Mouse (Mus musculus): ENCODE results near the gene Pga5.
A peak's percentile ranks its signal among the peaks of the same experiment; 100 is the strongest.

Gene Pga5

DNA sequence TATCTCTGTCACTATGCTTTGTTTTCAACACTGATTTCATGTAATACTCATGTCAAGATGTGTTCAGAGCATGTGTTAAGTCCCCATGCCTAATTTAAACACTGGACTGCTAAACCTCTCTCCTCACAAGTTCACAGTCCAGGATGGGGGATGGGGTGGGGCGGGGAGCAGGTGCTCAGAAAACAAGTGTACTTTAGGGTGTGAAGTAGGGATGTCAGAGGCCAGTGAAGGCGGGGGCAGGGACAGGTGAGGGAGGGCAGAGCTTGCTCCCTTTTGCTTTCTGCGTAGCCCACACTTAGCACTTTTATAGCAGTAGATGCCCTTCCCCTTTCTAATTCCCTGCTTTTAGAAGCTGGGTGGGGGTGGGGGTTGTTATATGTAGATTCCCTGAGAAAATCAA lies 12.8 kb downstream of the Pga5 start:
- DNase-seq (ENCODE audit: low read depth): no peak

DNA sequence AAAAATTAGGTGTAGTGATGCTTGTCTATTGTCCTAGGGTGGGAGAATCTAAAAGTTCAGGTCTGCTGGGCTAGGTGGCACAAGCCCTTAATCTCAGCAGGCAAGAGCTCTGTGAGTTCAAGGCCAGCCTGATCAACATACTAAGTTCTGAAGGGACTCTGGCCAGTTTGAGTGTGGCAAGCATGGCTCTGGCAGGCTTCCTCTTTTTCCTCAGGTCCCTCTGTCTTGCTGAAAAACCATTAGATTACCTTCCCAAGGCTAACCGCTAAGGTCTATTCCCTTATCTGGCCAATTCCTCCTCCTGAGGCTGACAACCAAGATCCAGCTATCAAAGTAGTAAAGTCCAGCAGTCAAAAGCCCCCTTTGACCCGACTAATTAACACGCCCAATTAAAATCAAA lies 15.2 kb downstream of the Pga5 start:
- no peak for DNase-seq (ENCODE audit: low read depth)

DNA sequence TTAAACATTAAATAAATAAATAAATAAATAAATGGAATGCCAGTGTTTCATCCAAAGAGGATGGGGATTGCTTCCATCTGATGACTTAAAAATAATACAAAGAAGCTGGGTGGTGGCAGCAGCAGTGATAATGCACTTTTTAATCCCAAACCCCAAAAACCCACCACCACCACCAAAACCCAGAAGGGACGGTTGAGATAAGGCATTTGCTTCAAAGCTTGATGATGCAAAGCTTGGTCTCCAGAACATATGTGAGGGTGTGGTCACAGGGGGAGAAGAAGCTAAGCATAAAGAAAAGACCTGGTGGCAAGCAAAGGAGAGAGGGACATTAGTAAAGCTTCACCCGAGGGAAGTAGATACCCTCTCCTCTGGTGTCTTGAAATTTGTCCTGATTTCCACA lies 16.0 kb downstream of the Pga5 start:
- DNase-seq (ENCODE audit: low read depth): peak; percentile 78

DNA sequence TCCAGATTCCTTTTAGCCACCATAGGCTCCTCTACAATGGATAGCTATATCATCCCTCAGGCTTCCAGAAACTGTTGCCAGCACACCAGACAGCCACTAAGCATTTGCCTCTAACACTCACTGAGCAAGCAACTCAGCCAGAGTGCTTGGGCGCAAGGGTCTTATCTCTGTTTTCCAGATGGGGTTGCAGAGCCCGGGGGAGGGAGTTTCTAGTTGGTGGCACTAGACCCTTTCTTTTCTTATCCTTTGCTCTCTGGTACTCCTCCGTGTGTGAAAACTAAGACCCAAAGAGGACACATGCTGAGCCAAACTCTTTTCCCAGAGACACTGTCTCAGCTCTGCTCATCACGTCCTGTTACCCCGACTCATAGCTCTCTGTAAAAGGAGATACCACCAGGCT lies 16.5 kb downstream of the Pga5 start:
- peak; percentile 80 for DNase-seq (ENCODE audit: low read depth)

DNA sequence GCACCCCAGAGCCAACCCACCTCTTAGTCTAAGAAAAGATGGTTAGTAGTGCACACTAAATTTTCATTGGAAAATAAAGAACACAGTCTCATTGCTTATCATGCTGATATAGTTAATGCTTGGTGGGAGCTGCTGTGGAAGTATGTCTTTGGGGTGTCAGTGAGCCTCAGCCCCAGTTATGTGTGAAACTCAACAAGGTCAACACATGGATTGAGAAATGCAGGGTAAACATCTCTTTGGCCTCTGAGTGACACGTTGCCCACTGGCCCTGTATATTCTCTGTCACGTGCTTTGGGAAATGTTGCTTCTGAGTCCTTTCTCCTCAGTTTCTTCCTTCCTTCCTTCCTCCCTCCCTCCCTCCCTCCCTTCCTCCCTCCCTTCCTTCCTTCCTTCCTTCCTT lies 19.5 kb downstream of the Pga5 start:
- no peak for DNase-seq (ENCODE audit: low read depth)

DNA sequence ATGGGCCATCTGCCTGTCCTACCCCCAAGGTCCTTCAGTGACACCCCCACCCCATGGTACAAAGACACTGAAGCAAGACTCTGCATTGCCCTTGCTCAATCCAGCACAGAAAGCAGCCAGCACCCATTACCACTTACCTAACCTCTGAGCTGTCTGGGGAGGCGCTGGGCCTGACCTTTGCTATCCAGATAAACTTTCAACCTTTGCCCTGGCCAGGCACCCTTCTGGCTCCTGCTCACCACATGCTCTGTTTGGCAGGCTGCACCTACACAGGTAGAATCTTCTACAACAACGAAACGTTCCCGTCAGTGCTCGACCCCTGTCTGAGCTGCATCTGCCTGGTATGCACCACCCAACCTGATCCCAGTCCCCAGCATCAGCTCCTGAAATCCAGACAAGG lies 20.1 kb downstream of the Pga5 start:
- DNase-seq (ENCODE audit: low read depth): no peak

DNA sequence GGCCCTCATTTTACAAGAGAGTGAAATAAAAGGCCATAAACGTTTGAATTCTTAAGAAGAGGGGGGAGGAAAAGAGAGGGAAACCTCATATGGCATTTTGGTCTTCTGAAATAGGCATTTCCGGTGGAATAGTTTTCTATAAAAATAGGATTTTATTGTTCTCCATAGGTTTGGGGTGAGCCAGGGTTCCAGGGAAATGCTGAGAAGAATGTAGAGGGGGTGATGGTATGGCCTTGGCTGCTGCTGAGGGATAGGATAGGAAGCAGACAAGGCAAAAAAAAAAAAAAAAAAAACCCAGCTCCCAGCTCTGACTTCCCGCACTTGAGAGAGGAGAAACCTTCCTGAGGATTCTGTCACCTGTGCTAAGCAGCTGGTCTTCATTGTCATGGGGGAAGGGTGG lies 21.8 kb downstream of the Pga5 start:
- no peak for DNase-seq (ENCODE audit: low read depth)

DNA sequence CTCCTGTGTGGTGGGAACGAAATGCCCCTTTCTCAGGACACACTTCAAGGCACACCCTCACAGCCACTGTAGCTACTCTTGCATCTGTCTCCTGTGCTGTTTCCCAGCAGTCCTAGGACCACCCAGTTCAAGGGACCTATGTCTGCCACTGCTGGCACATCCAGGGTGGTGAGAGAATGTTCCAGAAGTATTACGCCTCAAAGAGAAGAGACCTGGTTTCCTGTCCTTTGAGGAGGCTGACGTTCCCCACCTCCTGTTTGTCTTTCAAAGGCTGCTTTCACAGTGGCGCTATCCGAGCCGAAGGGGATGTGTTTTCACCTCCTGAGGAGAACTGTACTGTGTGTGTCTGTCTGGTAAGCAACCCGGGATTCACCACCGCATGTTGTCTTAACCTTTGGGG lies 29.7 kb downstream of the Pga5 start:
- DNase-seq (ENCODE audit: low read depth): no peak

DNA sequence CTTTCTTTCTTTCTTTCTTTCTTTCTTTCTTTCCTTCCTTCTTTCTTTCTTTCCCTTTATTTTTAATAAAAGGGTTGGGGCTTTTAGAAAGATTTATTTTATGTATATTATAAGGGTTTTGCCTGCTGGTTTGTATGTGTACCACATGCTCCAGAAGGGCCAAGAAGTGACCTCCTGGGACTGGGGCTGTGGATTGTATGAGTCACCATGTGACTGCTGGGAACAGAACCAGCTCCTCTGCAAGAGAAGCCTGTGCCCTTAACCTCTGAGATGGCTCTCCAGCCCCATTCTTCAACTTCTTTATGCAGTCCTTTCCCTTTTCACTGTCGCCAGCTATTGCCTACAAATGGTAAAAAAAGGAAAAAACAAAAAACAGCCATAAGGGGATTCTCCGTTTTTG lies 32.3 kb downstream of the Pga5 start:
- DNase-seq (ENCODE audit: low read depth): no peak

DNA sequence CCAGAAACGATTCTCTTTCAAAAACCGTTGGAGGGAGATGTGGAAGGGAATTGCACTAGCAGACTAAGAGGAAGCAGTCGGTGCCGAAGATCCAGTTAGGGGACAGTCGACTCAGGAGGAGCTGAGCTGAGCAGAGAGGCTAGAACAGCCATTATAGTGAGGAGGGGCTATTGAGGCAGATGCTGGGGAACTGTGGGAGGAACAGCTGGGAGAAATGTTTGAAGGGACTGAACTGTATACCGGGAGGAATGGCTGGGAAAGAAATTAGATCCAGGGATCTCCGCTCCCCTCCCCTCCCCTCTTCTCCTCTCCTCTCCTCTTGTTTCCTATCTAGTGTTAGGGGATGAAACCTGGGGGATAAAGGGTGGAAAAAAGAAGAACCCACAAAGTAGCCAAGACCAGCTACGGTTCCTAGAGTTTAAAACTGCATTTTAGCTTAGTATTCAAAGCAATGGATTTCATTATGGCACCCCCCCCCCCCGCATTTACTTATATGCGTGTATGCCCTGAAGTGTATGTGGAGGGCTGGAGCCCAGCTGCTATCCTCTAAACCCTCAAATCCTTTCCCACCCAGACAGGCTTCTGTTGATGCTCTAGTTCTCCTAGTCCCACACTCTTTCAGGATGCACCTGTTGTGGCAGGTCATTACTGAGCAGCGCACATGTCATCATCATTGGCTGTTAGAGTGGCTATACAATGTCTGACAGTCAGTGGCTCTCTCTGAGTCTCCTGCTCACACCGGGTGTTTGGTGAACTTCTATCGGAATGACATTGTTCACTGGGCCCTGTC lies 37.1 kb downstream of the Pga5 start:
- no peak for DNase-seq (ENCODE audit: low read depth)

DNA sequence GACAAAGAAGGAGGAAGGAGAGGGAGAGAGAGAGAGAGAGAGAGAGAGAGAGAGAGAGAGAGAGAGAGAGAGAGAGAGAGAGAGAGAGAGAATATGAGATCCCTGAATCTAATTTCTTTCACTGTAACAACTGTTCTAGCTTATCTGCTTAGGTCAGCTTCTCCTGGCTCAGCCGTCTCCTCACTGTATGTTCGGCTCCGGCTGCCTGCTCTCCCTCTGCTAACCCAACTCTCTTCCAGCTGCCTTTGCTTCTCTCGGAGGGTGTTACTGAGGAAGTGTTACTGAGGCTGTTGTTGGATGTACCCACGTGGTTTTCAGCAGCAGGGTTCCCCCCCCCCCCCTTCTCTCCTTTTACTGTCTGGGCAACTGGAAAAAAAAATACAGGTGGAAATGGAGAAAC lies 37.8 kb downstream of the Pga5 start:
- DNase-seq (ENCODE audit: low read depth): no peak

DNA sequence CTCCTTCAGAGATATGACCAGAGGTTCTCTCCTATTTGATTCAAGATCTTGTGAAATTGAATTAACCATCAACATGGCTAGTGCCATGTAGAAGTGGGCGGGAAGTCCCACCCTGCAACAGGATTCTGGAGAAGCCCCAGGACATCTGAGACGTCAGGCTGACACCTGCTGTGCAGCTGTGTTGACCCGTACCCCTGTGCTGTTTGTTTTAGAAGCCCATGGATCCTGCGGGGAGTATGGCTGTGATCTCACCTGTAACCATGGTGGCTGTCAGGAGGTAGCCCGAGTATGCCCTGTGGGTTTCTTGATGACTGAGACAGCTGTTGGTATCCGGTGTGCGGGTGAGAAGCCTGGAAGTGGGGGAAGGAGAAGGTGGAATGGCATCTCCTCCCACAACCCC lies 40.0 kb downstream of the Pga5 start:
- no peak for DNase-seq (ENCODE audit: low read depth)

DNA sequence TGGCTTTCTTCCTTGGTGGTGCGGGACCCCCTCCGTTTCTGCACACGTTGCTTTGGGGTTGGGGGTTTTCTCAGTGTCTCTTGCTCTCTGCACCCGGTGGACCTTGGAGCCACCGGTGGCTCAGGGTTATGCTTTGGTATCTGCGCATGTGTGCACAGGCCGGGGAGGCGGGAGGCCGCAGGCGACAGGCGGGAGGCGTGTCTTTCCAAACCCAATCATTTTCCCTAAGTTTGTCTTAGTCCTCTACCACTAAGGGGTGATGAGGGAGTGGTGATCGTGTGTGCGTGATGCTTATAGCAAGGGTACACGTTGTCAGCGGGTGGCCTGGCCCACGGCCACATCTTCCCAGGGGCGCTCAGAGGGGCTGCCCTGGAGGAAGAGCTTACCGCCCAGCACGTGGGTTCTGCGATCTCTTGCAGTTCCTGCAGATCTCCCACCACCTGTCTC lies 43.0 kb downstream of the Pga5 start:
- peak; percentile 54 for DNase-seq (ENCODE audit: low read depth)

DNA sequence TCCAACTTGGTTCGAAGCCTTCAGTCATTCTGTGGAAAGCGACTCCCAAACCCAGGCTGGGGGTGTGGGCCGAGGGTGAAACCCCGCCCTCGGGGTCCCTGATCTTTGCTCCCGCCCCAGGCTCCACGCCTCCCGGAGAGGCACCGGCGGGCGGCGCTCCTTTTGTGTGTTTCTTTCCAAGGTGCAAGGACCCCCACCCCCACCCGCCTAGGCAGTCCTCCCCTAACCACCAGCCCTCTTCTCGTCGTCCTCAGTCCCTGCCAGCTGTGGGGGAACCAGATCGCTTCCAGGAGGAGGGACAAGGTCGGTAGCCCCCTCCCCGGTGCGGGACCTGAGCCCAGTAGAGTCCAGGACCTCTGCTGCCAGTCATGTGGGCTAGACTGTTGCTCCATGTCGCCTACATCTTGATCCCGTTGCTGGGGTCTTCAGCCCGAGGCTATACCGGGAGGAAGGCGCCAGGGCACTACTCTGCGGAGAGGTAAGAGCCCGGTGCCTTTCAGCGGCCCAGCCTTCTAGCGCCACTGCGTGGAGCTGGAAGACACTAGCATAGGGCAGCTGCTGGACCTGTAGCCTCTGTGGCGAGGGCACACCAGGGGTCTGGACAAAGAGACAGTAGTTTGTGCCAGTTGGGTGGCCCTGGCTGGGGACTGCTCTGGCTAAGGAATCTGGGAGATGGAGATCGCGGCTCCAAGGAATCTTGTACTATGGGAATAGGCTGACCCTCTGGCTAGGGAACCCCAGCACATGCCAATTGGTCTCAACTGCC lies 43.6 kb downstream of the Pga5 start, which contains the start of gene Vwce:
Vwce (plus strand) TSS at position 108 of the 766 bp plus-strand sequence.
- DNase-seq (ENCODE audit: low read depth): no peak

Measured in c-Kit-positive CD71-positive TER-119-negative erythroid progenitor cells, embryonic 14.5 days (primary cell).